Mouse (Mus musculus) heart, embryonic 14.5 days (tissue): Measurements from ENCODE around the gene Slc44a1. TPM values are rescaled to one million over a fixed set of nuclear protein-coding genes. Genes with fewer than 3 reads are reported as not detected.

Experiments
- polyA plus RNA-seq: library from polyadenylated mRNA; unstranded; fragments of >200 nt; fragmentation: Nextera tagmentation; extraction: Ambion mirVana; gene quantifications from 2 replicates; pipeline ENCODE4 v1.2.1, GENCODE M21; 2014

Gene Slc44a1
- polyA plus RNA-seq, 1 experiment from 2014 or later = 34.0 TPM

Other genes starting within 250 kb of the Slc44a1 start
- gene Fsd1l, start 191.1 kb downstream of the Slc44a1 start, polyA plus RNA-seq = 10.1 and 10.6 TPM in 2 replicates